Mouse (Mus musculus): ENCODE data around the gene Mettl8.

The Mettl8 gene

GRCm38 (mm10) chr2:71055300-71056114 is at the start of gene Mettl8, which contains the start of gene Dcaf17:
Mettl8 (minus strand) TSS chr2:71055583.
Dcaf17 (plus strand) TSS chr2:71055328.
- DNase-seq = peak; percentile 95 to 97

- DNase-seq = no peak
Measured at GRCm38 (mm10) chr2:71104696-71105095, 49.3 kb upstream of the Mettl8 start.

GRCm38 (mm10) chr2:71103292-71103680 is 47.9 kb upstream of the Mettl8 start:
- DNase-seq = no peak

- peak; percentile 13 to 15 for DNase-seq
Measured at GRCm38 (mm10) chr2:71102621-71103291, 47.4 kb upstream of the Mettl8 start.

- no peak for DNase-seq
Measured at GRCm38 (mm10) chr2:71096170-71096569, 40.8 kb upstream of the Mettl8 start.

- no peak for DNase-seq
Measured at GRCm38 (mm10) chr2:71090660-71091445, 35.5 kb upstream of the Mettl8 start.

- no peak for DNase-seq
Measured at GRCm38 (mm10) chr2:71089766-71090165, 34.4 kb upstream of the Mettl8 start.

- no peak for DNase-seq
Measured at GRCm38 (mm10) chr2:71083454-71084193, 28.2 kb upstream of the Mettl8 start.

GRCm38 (mm10) chr2:71082416-71082815 is 27.0 kb upstream of the Mettl8 start:
- no peak for DNase-seq

GRCm38 (mm10) chr2:71073828-71074227 is 18.4 kb upstream of the Mettl8 start:
- DNase-seq = no peak

GRCm38 (mm10) chr2:71073330-71073729 is 17.9 kb upstream of the Mettl8 start:
- DNase-seq = no peak

GRCm38 (mm10) chr2:71071601-71072000 is 16.2 kb upstream of the Mettl8 start:
- no peak for DNase-seq

GRCm38 (mm10) chr2:71056115-71056835 is 892 bp upstream of the Mettl8 start:
- DNase-seq = no peak

GRCm38 (mm10) chr2:71054716-71055115 is 667 bp downstream of the Mettl8 start:
- no peak for DNase-seq

- DNase-seq = no peak
Measured at GRCm38 (mm10) chr2:71050511-71050910, 4.9 kb downstream of the Mettl8 start.

GRCm38 (mm10) chr2:71048896-71049295 is 6.5 kb downstream of the Mettl8 start:
- no peak for DNase-seq

GRCm38 (mm10) chr2:71046751-71047320 is 8.5 kb downstream of the Mettl8 start:
- DNase-seq = no peak

- no peak for DNase-seq
Measured at GRCm38 (mm10) chr2:71046151-71046550, 9.2 kb downstream of the Mettl8 start.

- DNase-seq = peak; percentile 92 to 93
Measured at GRCm38 (mm10) chr2:71039522-71040121, 15.8 kb downstream of the Mettl8 start.

GRCm38 (mm10) chr2:71037447-71037846 is 17.9 kb downstream of the Mettl8 start:
- DNase-seq = no peak

- no peak for DNase-seq
Measured at GRCm38 (mm10) chr2:71033987-71034386, 21.4 kb downstream of the Mettl8 start.

Measured in cerebellum, postnatal 10 days (tissue).